Mouse (Mus musculus): ENCODE measurements around the gene Spcs2.

GRCm38 (mm10) chr7:99851121-99851520 is 12.1 kb downstream of the Spcs2 start:
- TF ChIP-seq CTCF (IDR thresholded peaks at IDR 0.05; ENCODE audit: low read depth) (no peak), EP300 (IDR thresholded peaks at IDR 0.05; ENCODE audit: low read depth) (no peak)

Data from heart, postnatal 0 days (tissue).